Mouse (Mus musculus) cerebellum, postnatal 25 days (tissue): ENCODE measurements around the gene Ndnf.

Source experiments
- DNase-seq, 2 experiments: peaks; one replicate each; pipeline ENCODE4 v3.0.0; 2021; ENCODE audit warnings: mixed read lengths in 2 of 2

The Ndnf gene

GRCm38 (mm10) chr6:65671451-65671850 lies at the start of gene Ndnf:
TSS of gene Ndnf (plus strand) at chr6:65671590.
- peak; percentile 66 to 73 for DNase-seq

GRCm38 (mm10) chr6:65623016-65623715 lies 48.2 kb upstream of the Ndnf start:
- DNase-seq, result no peak

GRCm38 (mm10) chr6:65630578-65630977 lies 40.8 kb upstream of the Ndnf start:
- no peak for DNase-seq

GRCm38 (mm10) chr6:65632184-65632583 lies 39.2 kb upstream of the Ndnf start:
- DNase-seq, result no peak

- no peak for DNase-seq
Observed at GRCm38 (mm10) chr6:65642431-65642830, 29.0 kb upstream of the Ndnf start.

- DNase-seq, result no peak
Observed at GRCm38 (mm10) chr6:65644110-65644509, 27.3 kb upstream of the Ndnf start.

- DNase-seq, result no peak
Observed at GRCm38 (mm10) chr6:65646408-65646807, 25.0 kb upstream of the Ndnf start.

GRCm38 (mm10) chr6:65647731-65648130 lies 23.7 kb upstream of the Ndnf start:
- no peak for DNase-seq

- DNase-seq, result no peak
Observed at GRCm38 (mm10) chr6:65651376-65651775, 20.0 kb upstream of the Ndnf start.

GRCm38 (mm10) chr6:65661272-65661671 lies 10.1 kb upstream of the Ndnf start:
- DNase-seq, result no peak

GRCm38 (mm10) chr6:65662050-65662449 lies 9.3 kb upstream of the Ndnf start:
- DNase-seq, result no peak

GRCm38 (mm10) chr6:65663990-65664389 lies 7.4 kb upstream of the Ndnf start:
- no peak for DNase-seq

GRCm38 (mm10) chr6:65666295-65666694 lies 5.1 kb upstream of the Ndnf start:
- no peak for DNase-seq

- no peak for DNase-seq
Observed at GRCm38 (mm10) chr6:65669971-65670370, 1.4 kb upstream of the Ndnf start.

- DNase-seq, result peak; percentile 7 to 17
Observed at GRCm38 (mm10) chr6:65670981-65671411, 394 bp upstream of the Ndnf start.

- DNase-seq, result peak; percentile 47 to 51
Observed at GRCm38 (mm10) chr6:65672131-65673031, 991 bp downstream of the Ndnf start.

GRCm38 (mm10) chr6:65693938-65694337 lies 22.5 kb downstream of the Ndnf start:
- no peak for DNase-seq

GRCm38 (mm10) chr6:65720676-65721075 lies 49.3 kb downstream of the Ndnf start:
- DNase-seq, result peak; percentile 31 to 56

- no peak for DNase-seq
Observed at GRCm38 (mm10) chr6:65725677-65726076, 54.3 kb downstream of the Ndnf start.

- no peak for DNase-seq
Observed at GRCm38 (mm10) chr6:65728261-65728660, 56.9 kb downstream of the Ndnf start.

- no peak for DNase-seq
Observed at GRCm38 (mm10) chr6:65739442-65739841, 68.1 kb downstream of the Ndnf start.

- no peak for DNase-seq
Observed at GRCm38 (mm10) chr6:65743144-65743870, 71.9 kb downstream of the Ndnf start.

GRCm38 (mm10) chr6:65743871-65744202 lies 72.4 kb downstream of the Ndnf start:
- no peak for DNase-seq
